Mouse (Mus musculus): ENCODE results near the gene Sec16a.

The Sec16a gene

GRCm38 (mm10) chr2:26445666-26446445 is 840 bp upstream of the Sec16a start:
- in situ Hi-C loops (cut with MboI; ENCODE audit: low pct_unique_long_range_greater_than_20kb in 1 of 2, low sequenced_read_pairs in 2 of 2, unreplicated experiment in 1 of 2) = loop anchor here in 1 of 2 experiments (5.0 kb wide), 1 partner anchor 116 kb away; no protein-coding TSS in a partner anchor

DNA sequence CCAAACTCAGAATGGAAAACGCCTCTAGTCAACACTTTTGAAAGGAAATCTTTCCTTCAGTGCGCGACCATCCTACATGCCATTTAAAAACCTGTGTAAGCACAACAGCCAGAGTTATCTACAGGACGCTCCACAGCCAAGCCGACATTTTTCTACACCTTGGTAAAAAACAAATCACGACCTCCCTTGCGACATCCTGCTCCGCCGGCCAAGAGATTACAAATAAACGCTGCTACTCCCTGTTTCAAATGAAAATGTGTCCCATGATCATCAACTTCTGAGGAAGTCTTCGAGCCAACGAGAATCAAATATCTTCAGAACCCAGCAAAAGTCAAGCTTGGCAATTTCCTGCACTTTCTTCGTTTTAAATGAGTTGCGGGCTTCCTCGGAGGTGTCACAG is 648 bp downstream of the Sec16a start:
- in situ Hi-C loops (cut with MboI; ENCODE audit: low pct_unique_long_range_greater_than_20kb in 1 of 2, low sequenced_read_pairs in 2 of 2, unreplicated experiment in 1 of 2) = no loop called here

- in situ Hi-C loops (cut with MboI; ENCODE audit: low pct_unique_long_range_greater_than_20kb in 1 of 2, low sequenced_read_pairs in 2 of 2, unreplicated experiment in 1 of 2) = no loop called here
These were observed 1.1 kb downstream of the Sec16a start for GRCm38 (mm10) chr2:26443876-26444275.

DNA sequence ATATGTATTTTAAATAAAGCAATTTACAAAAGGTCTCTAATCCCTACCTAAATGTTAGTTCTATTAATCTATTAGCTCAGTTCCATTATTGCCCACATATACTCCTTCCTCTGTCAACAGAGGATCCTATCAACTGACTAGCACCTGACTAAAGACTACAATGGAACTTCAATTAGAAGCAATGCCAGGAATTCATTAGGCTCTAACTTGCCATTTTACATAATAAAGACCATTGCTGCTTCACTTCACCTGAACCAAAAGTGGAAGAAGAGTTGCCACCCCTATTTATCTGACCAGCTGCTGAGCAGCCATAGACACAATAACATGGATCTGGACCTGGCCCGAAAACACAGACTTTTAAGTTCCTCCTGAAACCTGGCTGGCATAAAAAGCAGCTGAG is 2.2 kb downstream of the Sec16a start:
- in situ Hi-C loops (cut with MboI; ENCODE audit: low pct_unique_long_range_greater_than_20kb in 1 of 2, low sequenced_read_pairs in 2 of 2, unreplicated experiment in 1 of 2) = no loop called here

DNA sequence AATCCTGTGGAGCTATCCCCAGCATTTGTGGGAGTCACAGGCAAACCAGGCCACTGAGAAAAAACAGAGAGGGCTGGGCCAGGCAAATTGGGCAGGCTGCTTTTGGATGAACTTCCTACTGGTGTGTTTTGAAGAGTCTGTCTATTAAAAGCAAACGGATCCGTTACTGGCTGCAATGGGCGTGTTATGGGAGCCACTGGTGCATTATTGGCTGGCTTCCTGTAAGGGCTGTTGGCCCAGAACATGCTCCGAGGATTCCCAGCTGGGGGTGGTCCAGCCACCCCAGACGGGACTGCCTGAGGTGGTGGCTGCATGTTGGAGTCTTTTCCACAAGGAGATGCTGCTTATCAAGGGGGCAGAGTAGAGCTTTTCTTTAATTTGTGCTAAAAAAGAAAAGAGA is 3.3 kb downstream of the Sec16a start:
- in situ Hi-C loops (cut with MboI; ENCODE audit: low pct_unique_long_range_greater_than_20kb in 1 of 2, low sequenced_read_pairs in 2 of 2, unreplicated experiment in 1 of 2) = no loop called here

GRCm38 (mm10) chr2:26441261-26441660 is 3.8 kb downstream of the Sec16a start:
- in situ Hi-C loops (cut with MboI; ENCODE audit: low pct_unique_long_range_greater_than_20kb in 1 of 2, low sequenced_read_pairs in 2 of 2, unreplicated experiment in 1 of 2) = no loop called here

- in situ Hi-C loops (cut with MboI; ENCODE audit: low pct_unique_long_range_greater_than_20kb in 1 of 2, low sequenced_read_pairs in 2 of 2, unreplicated experiment in 1 of 2) = no loop called here
These were observed 5.3 kb downstream of the Sec16a start for GRCm38 (mm10) chr2:26439671-26440070.

- in situ Hi-C loops (cut with MboI; ENCODE audit: low pct_unique_long_range_greater_than_20kb in 1 of 2, low sequenced_read_pairs in 2 of 2, unreplicated experiment in 1 of 2) = no loop called here
These were observed 6.6 kb downstream of the Sec16a start for GRCm38 (mm10) chr2:26438373-26438772.

DNA sequence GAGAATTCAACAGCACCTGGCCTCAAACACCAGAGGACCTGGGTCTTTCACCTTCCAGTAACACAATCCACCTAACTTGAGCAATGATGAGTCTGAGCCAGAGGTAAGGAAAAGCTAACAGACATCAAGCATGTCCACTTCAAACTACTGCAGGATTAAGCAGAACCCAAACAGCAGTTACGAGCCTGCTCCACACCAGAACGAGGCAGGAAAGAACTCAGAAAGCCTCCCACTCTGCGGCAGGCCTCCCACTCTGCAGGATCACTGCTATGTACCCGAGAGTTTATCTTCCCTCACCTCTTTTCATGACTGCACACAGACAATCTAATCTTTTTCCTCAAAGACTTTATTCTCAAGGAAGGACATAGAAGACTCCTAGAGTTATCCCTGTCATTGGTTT is 7.8 kb downstream of the Sec16a start:
- in situ Hi-C loops (cut with MboI; ENCODE audit: low pct_unique_long_range_greater_than_20kb in 1 of 2, low sequenced_read_pairs in 2 of 2, unreplicated experiment in 1 of 2) = no loop called here

- in situ Hi-C loops (cut with MboI; ENCODE audit: low pct_unique_long_range_greater_than_20kb in 1 of 2, low sequenced_read_pairs in 2 of 2, unreplicated experiment in 1 of 2) = no loop called here
These were observed 10.0 kb downstream of the Sec16a start for GRCm38 (mm10) chr2:26434791-26435572.

DNA sequence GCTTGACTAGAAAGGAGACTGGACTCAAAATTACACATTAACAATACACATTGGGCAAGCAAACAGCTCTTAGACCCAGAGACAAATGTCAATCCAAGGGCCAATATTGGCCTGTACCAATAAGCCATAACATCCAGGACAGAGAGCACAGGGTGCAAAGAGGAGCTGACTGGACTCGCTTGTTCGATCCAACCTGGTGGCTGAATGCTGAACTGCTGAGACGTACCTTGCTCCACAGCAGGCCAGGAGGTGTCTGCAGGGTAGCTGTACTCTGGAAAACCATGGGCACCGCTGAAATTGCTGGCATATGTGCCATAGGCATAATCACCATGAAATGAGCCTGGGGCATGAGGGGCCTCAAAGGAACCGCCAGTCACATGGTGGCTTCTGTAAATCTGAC is 15.2 kb downstream of the Sec16a start:
- in situ Hi-C loops (cut with MboI; ENCODE audit: low pct_unique_long_range_greater_than_20kb in 1 of 2, low sequenced_read_pairs in 2 of 2, unreplicated experiment in 1 of 2) = no loop called here

- in situ Hi-C loops (cut with MboI; ENCODE audit: low pct_unique_long_range_greater_than_20kb in 1 of 2, low sequenced_read_pairs in 2 of 2, unreplicated experiment in 1 of 2) = no loop called here
These were observed 20.5 kb downstream of the Sec16a start for GRCm38 (mm10) chr2:26424541-26424940.

GRCm38 (mm10) chr2:26423086-26423485 is 21.9 kb downstream of the Sec16a start:
- in situ Hi-C loops (cut with MboI; ENCODE audit: low pct_unique_long_range_greater_than_20kb in 1 of 2, low sequenced_read_pairs in 2 of 2, unreplicated experiment in 1 of 2) = no loop called here

- in situ Hi-C loops (cut with MboI; ENCODE audit: low pct_unique_long_range_greater_than_20kb in 1 of 2, low sequenced_read_pairs in 2 of 2, unreplicated experiment in 1 of 2) = no loop called here
These were observed 23.0 kb downstream of the Sec16a start for GRCm38 (mm10) chr2:26421969-26422368.

DNA sequence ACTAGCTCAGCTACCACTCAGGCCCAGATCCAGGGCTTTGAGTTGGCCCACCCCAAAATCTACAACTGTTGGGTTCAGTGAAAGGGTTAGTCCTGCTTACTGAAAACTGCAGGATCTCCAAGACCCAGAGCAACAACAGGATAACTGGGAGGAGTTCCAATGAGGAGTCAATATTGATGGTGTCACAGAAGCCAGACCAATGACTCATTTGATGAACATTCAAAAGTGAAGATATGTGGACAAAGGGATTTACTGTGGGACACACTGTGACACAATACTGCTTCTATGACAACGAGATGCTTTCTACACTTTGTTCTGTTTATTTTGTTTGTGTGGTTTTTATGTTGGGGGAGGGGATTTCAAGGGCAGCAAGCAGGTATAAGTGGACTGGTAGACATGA is 26.9 kb downstream of the Sec16a start:
- in situ Hi-C loops (cut with MboI; ENCODE audit: low pct_unique_long_range_greater_than_20kb in 1 of 2, low sequenced_read_pairs in 2 of 2, unreplicated experiment in 1 of 2) = no loop called here

DNA sequence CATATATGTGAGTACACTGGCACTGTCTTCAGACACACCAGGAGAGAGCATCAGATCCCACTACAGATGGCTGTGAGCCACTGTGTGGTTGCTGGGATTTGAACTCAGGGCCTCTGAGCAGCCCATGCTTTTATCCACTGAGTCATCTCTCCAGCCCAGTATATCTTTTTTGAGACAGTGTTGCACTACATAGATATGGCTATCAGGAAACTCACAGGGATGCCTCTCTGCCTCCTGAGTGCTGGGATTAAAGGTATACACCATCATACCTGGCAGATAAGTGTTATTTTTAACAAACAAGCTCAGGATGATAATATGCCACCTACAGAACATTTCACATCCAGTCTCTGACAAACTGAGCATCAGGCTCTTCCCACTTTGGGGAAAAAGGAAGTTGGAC is 27.9 kb downstream of the Sec16a start:
- in situ Hi-C loops (cut with MboI; ENCODE audit: low pct_unique_long_range_greater_than_20kb in 1 of 2, low sequenced_read_pairs in 2 of 2, unreplicated experiment in 1 of 2) = no loop called here

DNA sequence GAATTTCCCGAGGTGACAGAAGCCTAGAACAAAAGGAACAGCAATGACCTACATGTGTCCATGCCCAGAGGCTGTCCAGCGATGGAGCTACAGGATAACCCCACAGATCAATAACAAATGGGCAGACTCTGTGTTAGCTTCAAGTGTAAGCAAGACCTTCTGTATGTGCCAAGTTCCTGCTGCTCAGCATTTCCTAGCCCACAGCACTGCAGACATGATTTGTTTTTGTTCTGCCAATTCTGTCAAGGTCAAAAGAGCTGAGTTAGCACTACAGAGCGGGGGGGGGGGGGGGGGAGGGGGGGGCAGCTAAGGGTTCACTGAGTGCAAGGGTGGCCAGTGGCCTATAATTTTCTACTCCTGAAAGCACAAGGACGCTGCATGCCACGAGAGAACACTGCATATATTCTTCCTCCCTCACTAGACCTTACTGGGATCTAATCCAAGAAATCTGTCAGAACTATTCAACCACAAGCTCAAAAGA is 34.0 kb downstream of the Sec16a start:
- in situ Hi-C loops (cut with MboI; ENCODE audit: low pct_unique_long_range_greater_than_20kb in 1 of 2, low sequenced_read_pairs in 2 of 2, unreplicated experiment in 1 of 2) = no loop called here

DNA sequence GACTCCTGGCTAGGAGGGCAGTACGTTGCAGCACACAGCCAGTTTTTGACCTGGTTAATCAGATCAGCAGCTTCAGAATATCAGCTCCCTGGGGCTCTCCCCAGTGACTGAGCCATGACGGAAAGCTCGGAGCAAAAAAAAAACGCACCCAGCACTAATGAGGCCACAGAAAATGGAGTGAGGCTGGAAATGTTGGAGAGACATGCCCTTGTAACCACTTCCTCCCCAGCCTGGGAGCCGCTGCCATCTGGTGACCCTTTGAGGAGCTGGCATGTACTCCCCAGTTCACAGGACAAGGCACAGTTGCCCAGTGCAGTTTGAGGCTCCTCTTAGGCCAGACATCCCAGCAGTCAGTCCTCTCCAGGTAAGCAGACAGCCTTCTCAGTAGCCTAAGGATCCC is 34.9 kb downstream of the Sec16a start:
- in situ Hi-C loops (cut with MboI; ENCODE audit: low pct_unique_long_range_greater_than_20kb in 1 of 2, low sequenced_read_pairs in 2 of 2, unreplicated experiment in 1 of 2) = no loop called here

DNA sequence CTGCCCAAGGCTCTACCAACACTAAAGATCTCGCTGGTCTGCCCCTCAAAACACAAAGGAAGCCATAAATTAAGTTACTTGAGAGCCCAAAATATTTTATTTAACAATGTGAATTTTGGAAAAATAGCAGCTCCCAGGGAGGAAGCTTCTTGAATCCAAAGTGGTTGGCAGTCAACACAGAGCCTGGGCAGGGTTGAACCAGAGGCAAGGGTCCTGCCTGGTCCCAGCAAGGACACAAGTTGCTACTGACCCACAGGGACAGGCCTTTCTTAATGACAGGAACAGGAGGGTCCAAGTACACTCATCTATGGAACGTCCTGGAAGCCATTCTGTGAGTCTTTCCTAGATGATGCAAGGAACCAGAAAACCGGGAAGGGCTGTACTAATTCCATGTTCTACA is 35.7 kb downstream of the Sec16a start:
- in situ Hi-C loops (cut with MboI; ENCODE audit: low pct_unique_long_range_greater_than_20kb in 1 of 2, low sequenced_read_pairs in 2 of 2, unreplicated experiment in 1 of 2) = loop anchor here in 1 of 2 experiments (5.0 kb wide), 1 partner anchor 82 kb away; no protein-coding TSS in a partner anchor
